Mouse (Mus musculus) embryonic facial prominence, embryonic 11.5 days (tissue): ENCODE measurements around the gene Gpc5. TPM values are rescaled to one million over a fixed set of nuclear protein-coding genes. Genes with fewer than 3 reads are reported as not detected.

Source experiments
- ATAC-seq: fragments of 200-750 bp; cut with Nextera tagmentation; replicated peaks from 2 replicates; pipeline ENCODE4 v1.8.0; 2017; ENCODE audit warnings: low read depth; ENCODE audit not compliant: insufficient number of reproducible peaks, low FRiP score, low TSS enrichment
- DNase-seq: peaks from one replicate; pipeline ENCODE4 v3.0.0-alpha.2; 2015; ENCODE audit warnings: low spot score
- H3K27ac ChIP-seq: fragments of 300-500 bp; sonication (generic); replicated peaks from 2 replicates; pipeline ENCODE4 v1.5.1; 2014; ENCODE audit warnings: mild to moderate bottlenecking, low read depth, low read length, control low read depth
- H3K27me3 ChIP-seq: fragments of 300-500 bp; sonication (generic); 2 replicates; pipeline ENCODE4 v1.6.1; 2014; ENCODE audit warnings: mild to moderate bottlenecking, low read length, moderate library complexity, mixed read lengths; ENCODE audit not compliant: control insufficient read depth, insufficient read depth
- H3K36me3 ChIP-seq: fragments of 300-500 bp; sonication (generic); replicated peaks from 2 replicates; pipeline ENCODE4 v1.6.1; 2014; ENCODE audit warnings: low read depth, mild to moderate bottlenecking, low read length, moderate library complexity, mixed read lengths; ENCODE audit not compliant: control insufficient read depth, insufficient read depth
- H3K4me1 ChIP-seq: fragments of 300-500 bp; sonication (generic); 2 replicates; pipeline ENCODE4 v1.6.1; 2014; ENCODE audit warnings: low read length, mixed read lengths; ENCODE audit not compliant: control insufficient read depth, insufficient read depth
- H3K4me2 ChIP-seq: fragments of 300-500 bp; sonication (generic); 2 replicates; pipeline ENCODE4 v1.6.1; 2014; ENCODE audit warnings: low read depth, mild to moderate bottlenecking, control low read depth, low read length, moderate library complexity
- H3K4me3 ChIP-seq: fragments of 300-500 bp; sonication (generic); 2 replicates; pipeline ENCODE4 v1.5.1; 2014; ENCODE audit warnings: low read depth, low read length, control low read depth
- H3K9ac ChIP-seq: fragments of 300-500 bp; sonication (generic); replicated peaks from 2 replicates; pipeline ENCODE4 v1.6.1; 2014; ENCODE audit warnings: mild to moderate bottlenecking, control low read depth, low read length
- H3K9me3 ChIP-seq: fragments of 300-500 bp; sonication (generic); replicated peaks from 2 replicates; pipeline ENCODE4 v1.6.1; 2016; ENCODE audit warnings: mild to moderate bottlenecking, low read length, inconsistent platforms, mixed read lengths; ENCODE audit not compliant: control insufficient read depth
- WGBS: fragments of 180-500 bp; shearing (Covaris S2); extraction: QIAGEN DNeasy Blood & Tissue Kit; methylation state at CpG from one replicate; pipeline ENCODE4 v1.1.7; 2014; 5-methylcytosine and 5-hydroxymethylcytosine counted together
- polyA plus RNA-seq: library from polyadenylated mRNA; unstranded; fragments of >200 nt; fragmentation: Nextera tagmentation; extraction: Ambion mirVana; gene quantifications from 2 replicates; pipeline ENCODE4 v1.2.1, GENCODE M21; 2014

Gpc5 gene
- polyA plus RNA-seq, 1 experiment from 2014 or later = 1.0 TPM

- H3K9ac ChIP-seq = no peak overlapping the region
- no peak overlapping the region for H3K4me3 ChIP-seq
- no peaks in the 10 kb centered on the region for H3K9me3 ChIP-seq
- no peak for DNase-seq
- 67% methylated on average over 14 of the region's 14 CpGs for WGBS
- H3K27me3 ChIP-seq = no peaks in the 10 kb centered on the region
- ATAC-seq = no peak
- no peaks in the 10 kb centered on the region for H3K4me1 ChIP-seq
- no peak overlapping the region for H3K4me2 ChIP-seq
- H3K36me3 ChIP-seq = no peaks in the 10 kb centered on the region
- H3K27ac ChIP-seq = no peak overlapping the region
These were observed 385.3 kb downstream of the Gpc5 start for GRCm38 (mm10) chr14:115477360-115477759.

GRCm38 (mm10) chr14:115485090-115485489 is 393.1 kb downstream of the Gpc5 start:
- H3K27ac ChIP-seq = no peak overlapping the region
- DNase-seq (peak; percentile 74), ATAC-seq (no peak)
- no peak overlapping the region for H3K4me3 ChIP-seq
- H3K9ac ChIP-seq = no peak overlapping the region
- H3K27me3 ChIP-seq = no peaks in the 10 kb centered on the region
- no peaks in the 10 kb centered on the region for H3K4me1 ChIP-seq
- no peak overlapping the region for H3K4me2 ChIP-seq
- H3K9me3 ChIP-seq = no peaks in the 10 kb centered on the region
- H3K36me3 ChIP-seq = no peaks in the 10 kb centered on the region

- no peaks in the 10 kb centered on the region for H3K9me3 ChIP-seq
- no peak overlapping the region for H3K4me2 ChIP-seq
- DNase-seq (no peak), ATAC-seq (no peak)
- no peak overlapping the region for H3K9ac ChIP-seq
- H3K27me3 ChIP-seq = no peaks in the 10 kb centered on the region
- WGBS = 45% methylated on average over 6 of the region's 6 CpGs
- no peak overlapping the region for H3K4me3 ChIP-seq
- no peak overlapping the region for H3K27ac ChIP-seq
- H3K4me1 ChIP-seq = no peaks in the 10 kb centered on the region
- no peaks in the 10 kb centered on the region for H3K36me3 ChIP-seq
These were observed 408.8 kb downstream of the Gpc5 start for GRCm38 (mm10) chr14:115500794-115501193.

- DNase-seq = no peak
- H3K27me3 ChIP-seq = no peaks in the 10 kb centered on the region
- no peak overlapping the region for H3K4me2 ChIP-seq
- no peak overlapping the region for H3K4me3 ChIP-seq
- no peaks in the 10 kb centered on the region for H3K4me1 ChIP-seq
- no peaks in the 10 kb centered on the region for H3K36me3 ChIP-seq
- H3K9me3 ChIP-seq = no peaks in the 10 kb centered on the region
- 76% methylated on average over 4 of the region's 4 CpGs for WGBS
- no peak for ATAC-seq
- H3K9ac ChIP-seq = no peak overlapping the region
- no peak overlapping the region for H3K27ac ChIP-seq
These were observed 454.7 kb downstream of the Gpc5 start for GRCm38 (mm10) chr14:115546516-115547282.

GRCm38 (mm10) chr14:115551996-115552395 is 460.0 kb downstream of the Gpc5 start:
- Histone ChIP-seq H3K36me3 (no peaks in the 10 kb centered on the region), H3K27me3 (no peaks in the 10 kb centered on the region), H3K27ac (no peak overlapping the region), H3K4me2 (no peak overlapping the region), H3K9me3 (no peaks in the 10 kb centered on the region), H3K9ac (no peak overlapping the region), H3K4me1 (no peaks in the 10 kb centered on the region), H3K4me3 (no peak overlapping the region)
- WGBS = 72% methylated on average over 4 of the region's 4 CpGs
- ATAC-seq (no peak), DNase-seq (no peak)

- Histone ChIP-seq H3K4me1 (no peaks in the 10 kb centered on the region), H3K9ac (no peak overlapping the region), H3K36me3 (no peaks in the 10 kb centered on the region), H3K9me3 (no peaks in the 10 kb centered on the region), H3K4me3 (no peak overlapping the region), H3K27ac (no peak overlapping the region), H3K27me3 (no peaks in the 10 kb centered on the region), H3K4me2 (no peak overlapping the region)
- ATAC-seq (no peak), DNase-seq (no peak)
- WGBS = 59% methylated on average over 3 of the region's 3 CpGs
These were observed 488.6 kb downstream of the Gpc5 start for GRCm38 (mm10) chr14:115580466-115581255.

- Histone ChIP-seq H3K36me3 (no peaks in the 10 kb centered on the region), H3K4me2 (no peak overlapping the region), H3K4me3 (no peak overlapping the region), H3K27ac (no peak overlapping the region), H3K4me1 (no peaks in the 10 kb centered on the region), H3K27me3 (no peaks in the 10 kb centered on the region), H3K9me3 (no peaks in the 10 kb centered on the region), H3K9ac (no peak overlapping the region)
- 83% methylated on average over 2 of the region's 2 CpGs for WGBS
- ATAC-seq (no peak), DNase-seq (no peak)
These were observed 489.2 kb downstream of the Gpc5 start for GRCm38 (mm10) chr14:115581256-115581633.
